Mouse (Mus musculus): ENCODE results near the gene Maml3. TPM values are rescaled to one million over a fixed set of nuclear protein-coding genes. Genes with fewer than 3 reads are reported as not detected.

The Maml3 gene
- polyA plus RNA-seq, 1 experiment from 2014 or later, result 6.0 TPM

DNA sequence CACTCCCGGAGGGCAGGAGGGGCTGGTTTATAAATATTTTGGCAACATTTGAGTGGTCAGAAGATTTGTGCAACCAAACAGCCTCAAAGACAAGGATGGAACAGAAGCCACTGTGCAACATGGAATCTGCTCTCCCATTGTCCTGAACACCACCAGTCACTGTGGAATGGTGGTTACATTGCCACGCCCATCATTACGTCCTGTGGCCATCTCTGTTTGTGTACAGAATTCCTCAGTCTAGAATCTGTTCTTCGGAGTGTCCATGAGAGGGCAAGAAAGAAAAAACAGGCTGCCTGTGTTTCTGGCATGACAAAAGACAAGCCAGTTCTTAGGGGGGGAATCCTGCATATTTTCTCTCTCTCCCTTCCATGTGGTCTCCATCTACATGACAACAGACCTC is 150.4 kb downstream of the Maml3 start:
- Histone ChIP-seq H3K9me3 (no peaks in the 10 kb centered on the region), H3K27me3 (replicated peaks; ENCODE audit: low read depth, poor library complexity, severe bottlenecking) (no peaks in the 10 kb centered on the region), H3K4me3 (no peak overlapping the region), H3K36me3 (replicated peaks) (no peaks in the 10 kb centered on the region), H3K4me1 (peaks cover 22% of the 10 kb centered on the region; the same call in 1 of the 2 replicates), H3K27ac (replicated peaks) (no peak overlapping the region)
- DNase-seq (ENCODE audit: low spot score), result no peak
- 84% methylated on average over 4 of the region's 4 CpGs for WGBS

DNA sequence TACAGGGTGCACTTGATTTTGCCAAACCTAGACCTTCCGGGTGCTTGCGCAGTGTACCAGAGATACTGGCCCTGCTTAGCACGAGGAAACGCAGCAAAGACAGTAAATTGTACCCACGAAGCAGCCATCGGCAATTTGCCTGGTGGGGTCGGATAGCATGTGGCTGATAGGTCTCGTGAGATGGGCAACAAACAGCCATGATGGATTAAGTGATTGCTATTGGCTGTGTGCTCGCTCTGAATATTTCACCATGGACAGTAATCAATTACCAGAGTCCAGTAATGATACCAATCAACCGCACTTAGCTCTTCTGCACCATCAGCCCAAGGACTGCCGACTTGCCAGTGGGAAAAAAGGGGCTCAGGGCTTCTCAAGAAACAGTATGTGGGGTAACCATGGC is 150.9 kb downstream of the Maml3 start:
- 88% methylated on average over 11 of the region's 11 CpGs for WGBS
- Histone ChIP-seq H3K9me3 (no peaks in the 10 kb centered on the region), H3K27ac (replicated peaks) (no peak overlapping the region), H3K36me3 (replicated peaks) (no peaks in the 10 kb centered on the region), H3K4me1 (peaks cover 22% of the 10 kb centered on the region; the same call in 1 of the 2 replicates), H3K4me3 (no peak overlapping the region), H3K27me3 (replicated peaks; ENCODE audit: low read depth, poor library complexity, severe bottlenecking) (no peaks in the 10 kb centered on the region)
- DNase-seq (ENCODE audit: low spot score), result no peak

DNA sequence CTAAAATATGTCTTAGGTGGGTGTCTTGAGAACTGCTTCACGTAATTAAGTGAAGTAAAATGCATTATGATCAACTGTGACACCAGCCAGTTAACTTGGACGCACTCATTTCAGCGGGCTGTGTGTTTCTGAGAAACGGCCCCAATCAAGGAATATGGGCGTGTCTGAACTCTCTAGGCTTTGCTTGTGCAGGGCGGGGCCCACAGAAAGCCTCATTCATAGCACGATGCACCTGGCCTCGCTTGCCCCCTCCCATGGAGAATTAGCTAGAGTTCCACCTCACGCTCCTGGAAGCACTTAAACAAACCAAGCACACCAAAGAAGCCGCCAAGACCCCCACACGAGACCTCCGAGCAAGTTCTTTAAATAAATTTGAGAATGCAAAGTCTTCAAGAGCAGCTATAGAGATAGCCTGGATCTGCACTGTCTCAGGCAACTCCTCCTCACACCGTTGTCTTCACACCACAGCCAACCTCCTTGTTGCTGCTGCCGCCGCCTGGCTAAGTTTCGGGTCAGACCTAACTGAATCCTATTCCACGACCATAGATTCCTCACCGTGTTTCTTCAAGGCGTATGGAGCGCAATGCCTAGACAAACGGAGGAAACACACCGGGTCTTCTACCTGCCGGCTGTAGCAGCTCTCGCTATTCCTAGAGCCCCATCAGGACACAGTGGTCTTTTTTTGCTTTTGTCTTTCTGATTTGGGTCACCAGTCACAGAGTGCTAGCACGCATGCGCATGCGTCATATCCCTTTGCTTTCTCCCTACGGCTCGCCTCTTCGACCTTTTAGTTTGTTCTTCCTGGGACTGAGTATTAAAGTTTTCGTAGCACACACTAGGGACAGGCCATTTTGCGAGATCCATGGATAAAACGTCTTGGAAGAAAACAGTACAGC is 151.9 kb downstream of the Maml3 start:
- Histone ChIP-seq H3K27me3 (replicated peaks; ENCODE audit: low read depth, poor library complexity, severe bottlenecking) (no peaks in the 10 kb centered on the region), H3K36me3 (replicated peaks) (no peaks in the 10 kb centered on the region), H3K4me1 (peaks cover 22% of the 10 kb centered on the region; the same call in 1 of the 2 replicates), H3K9me3 (no peaks in the 10 kb centered on the region), H3K27ac (replicated peaks) (no peak overlapping the region), H3K4me3 (no peak overlapping the region)
- DNase-seq (ENCODE audit: low spot score), result no peak
- 82% methylated on average over 33 of the region's 33 CpGs for WGBS

DNA sequence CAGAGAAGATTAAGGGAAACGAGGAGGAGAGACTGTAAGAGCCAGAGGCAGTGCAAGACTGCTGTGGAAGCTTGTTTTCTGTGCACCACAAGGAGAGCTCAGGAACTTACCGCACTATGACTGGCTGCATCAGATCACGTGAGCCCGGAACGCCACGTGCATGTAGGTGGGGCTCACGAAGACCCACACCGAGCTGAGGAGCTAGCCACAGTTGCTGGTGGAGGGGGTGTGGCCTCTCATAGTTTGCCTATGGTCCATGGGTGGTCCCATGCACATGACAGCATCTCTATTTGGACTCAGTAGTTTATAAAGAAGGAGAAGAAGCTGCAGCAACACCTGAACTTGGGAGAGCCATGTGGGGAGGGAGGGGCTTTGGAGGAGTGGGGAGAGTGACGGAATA is 152.6 kb downstream of the Maml3 start:
- Histone ChIP-seq H3K4me3 (no peak overlapping the region), H3K9me3 (no peaks in the 10 kb centered on the region), H3K27ac (replicated peaks) (no peak overlapping the region), H3K27me3 (replicated peaks; ENCODE audit: low read depth, poor library complexity, severe bottlenecking) (no peaks in the 10 kb centered on the region), H3K4me1 (peaks cover 23% of the 10 kb centered on the region), H3K36me3 (replicated peaks) (no peaks in the 10 kb centered on the region)
- 86% methylated on average over 9 of the region's 9 CpGs for WGBS
- DNase-seq (ENCODE audit: low spot score), result no peak

DNA sequence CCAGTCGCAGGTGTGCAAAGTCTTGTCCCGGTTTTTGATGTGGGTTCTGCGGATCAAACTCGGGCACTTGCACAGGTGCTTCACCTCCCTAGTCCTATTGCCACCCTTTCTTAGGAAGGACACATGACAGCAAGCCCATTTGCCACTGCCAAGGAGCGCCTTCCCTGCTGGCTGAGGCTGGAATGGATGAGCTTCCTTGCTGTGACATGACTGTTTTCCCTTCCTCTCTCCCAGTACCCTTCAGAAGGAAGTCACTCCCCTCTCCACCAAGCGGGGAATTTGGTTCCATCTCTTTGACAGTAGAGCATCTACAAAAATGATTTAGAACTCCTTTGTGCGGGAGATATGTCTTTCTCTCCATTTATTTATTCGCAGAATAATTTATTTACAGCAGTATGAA is 155.2 kb downstream of the Maml3 start:
- no peak for DNase-seq (ENCODE audit: low spot score)
- WGBS, result 91% methylated on average over 8 of the region's 8 CpGs
- Histone ChIP-seq H3K4me3 (no peak overlapping the region), H3K27me3 (replicated peaks; ENCODE audit: low read depth, poor library complexity, severe bottlenecking) (no peaks in the 10 kb centered on the region), H3K36me3 (replicated peaks) (no peaks in the 10 kb centered on the region), H3K27ac (replicated peaks) (no peak overlapping the region), H3K4me1 (peaks cover 31% of the 10 kb centered on the region), H3K9me3 (no peaks in the 10 kb centered on the region)

DNA sequence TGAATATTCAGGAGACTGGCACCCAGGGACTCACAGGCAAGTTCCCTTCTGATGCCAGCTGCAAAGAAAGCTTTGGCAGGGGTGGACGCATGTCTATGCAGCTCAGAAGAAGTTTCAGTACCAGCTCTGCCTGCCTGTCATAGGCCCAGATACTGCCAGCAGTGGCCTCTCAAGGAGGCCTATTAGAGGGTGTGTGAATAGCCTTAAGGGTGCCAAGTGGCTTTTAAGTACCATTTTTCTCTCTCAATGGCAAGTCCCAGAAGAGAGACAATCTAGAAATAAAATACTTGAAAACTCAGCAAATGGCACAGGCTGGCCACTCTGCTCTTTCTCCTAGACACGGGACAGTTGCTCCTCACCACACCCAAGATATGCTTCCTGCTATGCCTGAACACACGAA is 157.7 kb downstream of the Maml3 start:
- no peak for DNase-seq (ENCODE audit: low spot score)
- no peaks in the 10 kb centered on the region for H3K36me3 ChIP-seq (replicated peaks)
- H3K27me3 ChIP-seq (replicated peaks; ENCODE audit: low read depth, poor library complexity, severe bottlenecking), result no peaks in the 10 kb centered on the region
- 88% methylated on average over 3 of the region's 3 CpGs for WGBS
- H3K4me1 ChIP-seq, result peaks cover 13% of the 10 kb centered on the region
- H3K9me3 ChIP-seq, result no peaks in the 10 kb centered on the region
- H3K4me3 ChIP-seq, result no peak overlapping the region
- 0 out of 2 replicates have a peak overlapping the region, but pooled peaks have one; percentile 40 for H3K27ac ChIP-seq (replicated peaks)

DNA sequence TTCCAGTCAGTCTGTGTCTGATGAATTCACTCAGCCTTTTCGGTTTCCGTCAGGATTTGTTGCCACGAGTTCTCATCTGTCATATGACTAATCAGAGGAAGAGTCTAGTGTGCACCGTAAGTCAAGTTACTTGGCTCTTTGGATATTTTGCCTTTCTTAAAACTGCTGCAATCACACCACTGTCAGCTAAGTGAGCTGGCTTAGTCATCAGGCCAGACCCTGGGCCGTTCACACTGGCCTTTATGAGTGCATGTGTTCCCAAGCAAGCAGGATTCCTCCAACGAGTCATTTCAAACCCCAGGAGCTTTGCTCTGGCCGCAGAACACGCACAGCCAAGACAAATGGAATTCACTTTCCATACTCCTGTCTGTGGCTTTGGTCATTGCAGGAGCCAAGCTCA is 161.2 kb downstream of the Maml3 start:
- Histone ChIP-seq H3K4me1 (peaks cover 15% of the 10 kb centered on the region), H3K27me3 (replicated peaks; ENCODE audit: low read depth, poor library complexity, severe bottlenecking) (no peaks in the 10 kb centered on the region), H3K27ac (replicated peaks) (no peak overlapping the region), H3K9me3 (no peaks in the 10 kb centered on the region), H3K36me3 (replicated peaks) (no peaks in the 10 kb centered on the region), H3K4me3 (no peak overlapping the region)
- 85% methylated on average over 8 of the region's 8 CpGs for WGBS
- no peak for DNase-seq (ENCODE audit: low spot score)

DNA sequence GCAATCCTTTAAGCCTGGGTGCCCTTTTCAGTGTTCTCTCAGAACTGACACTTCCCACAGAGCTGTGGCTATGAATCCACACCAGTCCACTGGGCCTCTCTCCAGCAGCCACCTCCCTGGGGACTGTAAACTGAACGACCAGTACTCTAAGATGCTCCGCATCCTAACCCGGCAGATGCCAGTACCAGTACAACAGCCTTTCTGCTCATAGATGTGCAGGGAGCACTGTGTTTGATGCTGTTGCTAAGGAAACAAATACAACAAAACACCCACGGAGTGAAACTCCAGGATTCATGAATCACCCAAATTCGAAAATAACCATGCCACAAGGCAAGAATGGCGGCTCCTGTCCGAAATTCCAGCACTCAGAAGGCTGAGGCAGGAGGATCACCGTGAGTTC is 163.1 kb downstream of the Maml3 start:
- Histone ChIP-seq H3K27me3 (replicated peaks; ENCODE audit: low read depth, poor library complexity, severe bottlenecking) (no peaks in the 10 kb centered on the region), H3K36me3 (replicated peaks) (no peaks in the 10 kb centered on the region), H3K27ac (replicated peaks) (no peak overlapping the region), H3K4me1 (peaks cover 20% of the 10 kb centered on the region), H3K9me3 (no peaks in the 10 kb centered on the region), H3K4me3 (no peak overlapping the region)
- no peak for DNase-seq (ENCODE audit: low spot score)
- 88% methylated on average over 8 of the region's 8 CpGs for WGBS

DNA sequence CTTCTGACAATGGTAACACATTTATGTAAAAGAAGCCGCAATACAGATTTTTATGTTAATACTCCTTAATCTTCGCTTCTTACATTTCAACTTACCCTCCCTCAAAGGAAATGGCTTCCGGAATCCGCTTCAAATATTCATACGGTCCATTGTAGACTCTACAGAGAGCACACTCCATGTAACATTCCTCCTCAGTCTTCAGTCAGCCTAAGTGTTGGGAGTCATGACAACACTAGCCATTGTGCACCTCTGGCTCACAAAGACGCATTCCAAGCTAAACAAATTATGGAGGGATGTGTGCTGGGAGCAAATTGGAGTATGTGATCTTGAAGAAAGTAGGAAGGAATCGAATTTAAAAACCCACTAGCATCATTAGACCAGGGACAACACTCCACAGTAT is 165.0 kb downstream of the Maml3 start:
- 88% methylated on average over 7 of the region's 7 CpGs for WGBS
- no peak overlapping the region for H3K27ac ChIP-seq (replicated peaks)
- no peaks in the 10 kb centered on the region for H3K27me3 ChIP-seq (replicated peaks; ENCODE audit: low read depth, poor library complexity, severe bottlenecking)
- no peaks in the 10 kb centered on the region for H3K36me3 ChIP-seq (replicated peaks)
- H3K9me3 ChIP-seq, result no peaks in the 10 kb centered on the region
- H3K4me3 ChIP-seq, result no peak overlapping the region
- peaks cover 14% of the 10 kb centered on the region for H3K4me1 ChIP-seq
- DNase-seq (ENCODE audit: low spot score), result no peak

DNA sequence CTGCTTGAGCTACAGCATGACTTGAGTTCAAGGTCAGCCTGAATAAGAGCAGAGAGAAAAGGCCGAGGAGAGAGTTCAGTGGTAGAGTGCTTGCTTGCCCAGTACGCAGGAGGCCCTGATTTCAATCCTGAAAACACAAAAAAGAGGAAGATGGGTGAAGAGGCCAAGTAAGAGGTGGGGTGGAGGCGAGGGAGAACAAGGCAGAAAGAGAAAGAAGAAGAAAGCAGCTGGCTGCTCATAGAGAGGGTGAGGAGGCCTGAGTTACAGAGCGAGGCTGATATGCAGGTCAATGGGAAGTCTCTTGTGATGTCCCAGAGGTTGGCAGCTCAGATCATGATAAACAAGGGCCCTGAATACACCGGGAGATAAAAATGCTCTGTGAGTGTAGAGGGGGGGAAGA is 165.8 kb downstream of the Maml3 start:
- Histone ChIP-seq H3K36me3 (replicated peaks) (no peaks in the 10 kb centered on the region), H3K4me3 (no peak overlapping the region), H3K27ac (replicated peaks) (no peak overlapping the region), H3K4me1 (peaks cover 14% of the 10 kb centered on the region), H3K27me3 (replicated peaks; ENCODE audit: low read depth, poor library complexity, severe bottlenecking) (no peaks in the 10 kb centered on the region), H3K9me3 (no peaks in the 10 kb centered on the region)
- WGBS, result 81% methylated on average over 5 of the region's 5 CpGs
- DNase-seq (ENCODE audit: low spot score), result no peak

DNA sequence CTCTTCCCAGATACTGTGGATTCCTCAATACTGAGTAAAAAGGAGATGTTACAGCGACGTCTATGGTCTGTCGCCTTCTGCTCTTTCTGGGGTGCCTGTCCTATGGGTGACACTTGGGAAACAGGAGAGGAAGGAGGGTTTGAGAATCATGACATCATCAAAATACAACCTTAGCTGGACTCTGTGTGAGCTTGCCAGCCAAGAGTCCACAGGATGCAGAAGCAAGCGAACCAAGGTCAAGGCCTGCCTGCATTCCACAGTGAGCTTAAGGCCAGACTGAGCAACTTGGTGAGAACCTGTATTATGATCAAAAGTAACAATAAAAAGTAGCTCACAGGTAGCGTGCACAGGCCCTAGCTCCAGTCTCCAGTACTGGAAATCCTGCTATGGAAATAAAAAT is 167.7 kb downstream of the Maml3 start:
- WGBS, result 95% methylated on average over 5 of the region's 5 CpGs
- peaks cover 14% of the 10 kb centered on the region for H3K4me1 ChIP-seq
- DNase-seq (ENCODE audit: low spot score), result no peak

DNA sequence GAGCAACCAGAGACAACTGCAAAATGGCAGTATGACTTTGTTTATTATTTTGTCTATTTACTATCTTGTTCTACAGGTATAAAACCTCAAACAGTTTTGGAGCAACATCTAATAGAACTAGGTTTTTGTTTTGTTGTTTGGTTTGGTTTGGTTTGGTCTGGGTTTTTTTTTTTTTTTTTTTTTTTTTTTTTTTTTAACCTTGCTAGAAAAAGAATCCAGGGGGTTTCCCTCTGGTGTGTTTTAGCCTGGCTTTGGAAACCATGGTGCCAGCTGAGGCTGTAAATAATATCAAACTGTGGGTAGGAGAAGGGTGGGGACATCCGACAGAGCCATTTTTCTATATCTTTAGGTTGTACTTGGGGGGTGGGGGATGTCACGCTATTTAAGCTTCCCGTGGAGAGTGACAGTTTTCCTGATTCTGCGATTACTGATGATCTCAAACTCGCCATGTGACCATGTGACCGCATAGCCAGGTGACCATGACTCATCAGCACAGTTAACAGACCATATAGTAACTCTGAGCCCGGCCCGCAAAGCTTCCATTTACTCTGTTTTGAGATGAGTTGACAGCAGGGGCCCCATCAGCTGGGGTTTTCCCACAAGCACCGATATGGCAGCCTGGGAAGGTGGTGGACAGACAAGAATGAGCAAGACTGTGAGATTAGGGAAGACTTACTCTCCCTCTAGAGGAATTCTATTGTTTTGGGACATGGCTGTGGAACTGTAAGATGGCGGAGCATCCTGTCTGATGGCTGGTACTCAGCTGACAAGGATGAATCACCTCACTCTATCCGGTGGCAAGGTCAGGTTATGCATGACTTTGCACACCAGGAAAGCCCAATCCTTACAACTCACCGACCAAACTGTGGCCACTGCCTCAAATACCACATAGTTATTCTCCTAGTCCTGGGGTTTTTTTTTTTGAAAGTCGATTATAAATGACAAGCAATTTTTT is 170.1 kb downstream of the Maml3 start:
- no peaks in the 10 kb centered on the region for H3K27me3 ChIP-seq (replicated peaks; ENCODE audit: low read depth, poor library complexity, severe bottlenecking)
- 90% methylated on average over 13 of the region's 13 CpGs for WGBS

More for the DNA sequence above, 167.7 kb downstream of the Maml3 start:
- Histone ChIP-seq H3K4me3 (no peak overlapping the region), H3K27me3 (replicated peaks; ENCODE audit: low read depth, poor library complexity, severe bottlenecking) (no peaks in the 10 kb centered on the region), H3K9me3 (no peaks in the 10 kb centered on the region), H3K27ac (replicated peaks) (no peak overlapping the region), H3K36me3 (replicated peaks) (no peaks in the 10 kb centered on the region)

More for the DNA sequence above, 170.1 kb downstream of the Maml3 start:
- no peak overlapping the region for H3K4me3 ChIP-seq
- peaks cover 12% of the 10 kb centered on the region for H3K4me1 ChIP-seq
- no peak for DNase-seq (ENCODE audit: low spot score)
- peaks cover under 1% of the 10 kb centered on the region; the same call in 1 of the 2 replicates for H3K36me3 ChIP-seq (replicated peaks)
- H3K9me3 ChIP-seq, result no peaks in the 10 kb centered on the region; the same call in 1 of the 2 replicates
- no peak overlapping the region for H3K27ac ChIP-seq (replicated peaks)

Data from embryonic facial prominence, embryonic 10.5 days (tissue).